Mouse (Mus musculus): ENCODE measurements around the gene Hkdc1.
"Not testable (repeated sequence)": the region's sequence is repeated elsewhere in the genome, so short reads cannot be mapped to it uniquely, and the experiment has no call there.

Gene Hkdc1

DNA sequence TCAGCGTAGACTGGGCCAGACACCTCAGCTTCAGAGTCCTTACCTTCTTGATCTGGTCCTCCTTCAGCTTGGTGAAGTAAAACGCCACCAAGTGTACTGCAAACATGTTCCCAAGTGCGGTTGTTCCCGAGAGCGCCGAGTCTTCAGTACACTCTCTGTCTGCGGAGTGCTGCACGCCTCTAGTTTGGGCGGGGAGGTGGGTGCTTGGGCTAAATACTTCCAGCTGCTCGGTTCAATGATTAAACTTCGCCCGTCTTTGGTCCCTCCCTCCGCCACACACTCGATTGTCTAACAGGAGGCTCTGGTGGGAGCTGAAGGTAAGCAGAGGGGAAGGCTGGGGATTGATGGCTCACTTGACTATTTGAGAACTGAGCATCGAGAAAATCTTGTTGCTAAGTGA is at the start of gene Hkdc1:
Gene Hkdc1 (minus strand): TSS at position 237 of the 400 bp plus-strand sequence.
- no peak for DNase-seq (ENCODE audit: low read depth in 1 of 2, low spot score in 2 of 2)

- DNase-seq (ENCODE audit: low read depth in 1 of 2, low spot score in 2 of 2), result no peak
Measured at GRCm38 (mm10) chr10:62471105-62471504, 48.8 kb upstream of the Hkdc1 start.

DNA sequence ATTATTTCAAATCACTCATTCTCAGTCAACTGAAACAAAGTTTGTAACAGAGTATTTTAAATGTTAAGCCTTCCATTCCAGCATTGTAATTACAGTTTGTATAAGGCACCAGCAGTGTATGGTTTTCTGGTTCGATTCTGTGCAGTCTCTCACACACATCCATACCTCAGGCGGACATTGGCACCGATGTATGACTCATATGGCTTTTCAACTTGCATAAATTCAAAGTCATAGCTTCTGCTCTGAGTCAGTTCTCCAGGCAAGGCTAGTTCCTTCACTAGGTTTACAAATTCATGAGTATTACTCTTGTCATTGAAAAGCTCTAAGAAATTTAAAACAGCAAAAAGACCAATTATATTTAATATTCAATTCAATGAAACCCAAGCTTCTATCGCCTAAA is 47.4 kb upstream of the Hkdc1 start:
- DNase-seq (ENCODE audit: low read depth in 1 of 2, low spot score in 2 of 2), result no peak

- DNase-seq (ENCODE audit: low read depth in 1 of 2, low spot score in 2 of 2), result no peak
Measured at GRCm38 (mm10) chr10:62461321-62461720, 39.0 kb upstream of the Hkdc1 start.

DNA sequence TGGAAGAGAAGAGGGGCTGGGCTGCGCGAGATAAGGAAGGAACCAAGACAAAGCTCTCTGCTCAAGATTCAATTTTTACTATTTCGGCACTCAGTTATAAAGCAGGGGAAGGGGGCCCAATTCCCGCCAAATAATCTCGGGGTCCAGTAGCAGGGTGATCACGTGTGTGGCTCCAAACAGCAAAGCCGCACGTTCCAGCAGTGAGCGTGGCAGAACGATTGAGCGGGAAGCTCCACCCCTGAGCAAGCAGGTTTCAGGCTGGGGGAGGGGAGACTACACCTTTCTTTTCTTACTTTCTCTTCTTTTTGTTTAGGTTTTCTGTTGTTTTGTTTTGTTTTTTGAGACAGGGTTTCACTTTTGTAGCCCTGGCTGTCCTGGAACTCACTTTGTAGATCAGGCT is 29.7 kb upstream of the Hkdc1 start:
- not testable (repeated sequence) for DNase-seq (ENCODE audit: low read depth in 1 of 2, low spot score in 2 of 2)

GRCm38 (mm10) chr10:62450280-62450640 is 28.0 kb upstream of the Hkdc1 start:
- DNase-seq (ENCODE audit: low read depth in 1 of 2, low spot score in 2 of 2), result no peak

GRCm38 (mm10) chr10:62449364-62450279 is 27.3 kb upstream of the Hkdc1 start, which contains the start of the genes 4930507D05Rik and Supv3l1:
4930507D05Rik (plus strand) TSS chr10:62449489.
Supv3l1 (minus strand) TSS chr10:62449738.
- peak; percentile 66 to 90 for DNase-seq (ENCODE audit: low read depth in 1 of 2, low spot score in 2 of 2)

DNA sequence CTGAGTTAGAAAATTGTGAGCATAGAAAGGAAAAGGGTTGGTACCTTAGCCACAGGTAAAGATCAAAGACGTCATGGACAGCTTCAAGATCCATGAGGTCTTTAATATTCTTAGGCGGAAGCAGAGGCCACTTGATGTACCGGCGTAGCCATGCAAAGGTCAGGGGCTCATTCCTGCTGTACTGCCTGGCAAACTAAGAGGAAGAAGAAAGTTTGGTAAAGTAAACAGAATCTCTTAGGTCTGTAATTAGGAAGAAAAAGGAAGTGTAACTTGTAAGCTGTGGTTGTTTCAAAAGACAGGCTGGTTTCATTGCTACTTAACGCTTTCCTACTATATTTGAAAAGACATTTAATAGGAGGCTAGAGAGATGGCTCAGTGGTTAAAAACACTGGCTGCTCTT is 8.1 kb upstream of the Hkdc1 start:
- no peak for DNase-seq (ENCODE audit: low read depth in 1 of 2, low spot score in 2 of 2)

- DNase-seq (ENCODE audit: low read depth in 1 of 2, low spot score in 2 of 2), result no peak
Measured at GRCm38 (mm10) chr10:62425081-62425871, 3.0 kb upstream of the Hkdc1 start.

DNA sequence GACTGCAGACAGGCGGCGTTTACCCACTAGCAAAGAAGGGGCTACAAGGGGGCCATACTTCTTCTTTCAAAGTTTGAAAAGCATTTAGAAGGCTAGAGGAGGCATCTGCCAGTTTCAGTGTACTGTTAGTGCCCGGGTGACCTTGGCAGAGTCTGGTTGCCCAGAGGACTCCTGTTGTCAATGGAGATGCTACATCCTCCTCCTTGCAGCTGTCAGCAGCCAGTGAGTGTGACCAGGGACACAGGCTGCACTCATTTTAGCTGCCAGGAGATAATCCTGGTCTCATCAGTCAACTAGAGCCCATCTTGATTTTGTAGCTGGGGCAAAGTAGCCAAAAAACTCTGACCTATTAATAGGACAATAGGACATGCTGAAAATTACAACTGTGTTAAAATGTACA is 1.2 kb downstream of the Hkdc1 start:
- no peak for DNase-seq (ENCODE audit: low read depth in 1 of 2, low spot score in 2 of 2)

DNA sequence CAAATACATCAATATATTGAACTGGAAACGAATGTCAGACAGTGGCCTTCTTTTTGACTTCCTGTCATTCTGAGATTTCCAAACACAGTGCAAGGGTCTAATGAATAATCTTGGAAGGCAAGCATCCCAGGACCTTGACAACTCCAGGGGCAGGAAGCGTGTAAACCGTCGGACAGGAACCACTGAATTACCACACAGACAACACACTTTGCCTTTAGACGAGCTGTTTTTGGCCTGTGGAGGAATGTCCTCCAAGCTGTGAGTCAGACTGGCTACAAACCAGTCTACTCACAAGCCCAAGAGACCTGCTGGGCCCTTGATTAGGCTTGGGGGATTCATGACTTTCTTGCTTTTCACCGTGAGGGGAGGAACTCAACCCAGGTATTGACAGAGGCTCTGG is 1.9 kb downstream of the Hkdc1 start:
- DNase-seq (ENCODE audit: low read depth in 1 of 2, low spot score in 2 of 2), result no peak

- no peak for DNase-seq (ENCODE audit: low read depth in 1 of 2, low spot score in 2 of 2)
Measured at GRCm38 (mm10) chr10:62419422-62419821, 2.9 kb downstream of the Hkdc1 start.

DNA sequence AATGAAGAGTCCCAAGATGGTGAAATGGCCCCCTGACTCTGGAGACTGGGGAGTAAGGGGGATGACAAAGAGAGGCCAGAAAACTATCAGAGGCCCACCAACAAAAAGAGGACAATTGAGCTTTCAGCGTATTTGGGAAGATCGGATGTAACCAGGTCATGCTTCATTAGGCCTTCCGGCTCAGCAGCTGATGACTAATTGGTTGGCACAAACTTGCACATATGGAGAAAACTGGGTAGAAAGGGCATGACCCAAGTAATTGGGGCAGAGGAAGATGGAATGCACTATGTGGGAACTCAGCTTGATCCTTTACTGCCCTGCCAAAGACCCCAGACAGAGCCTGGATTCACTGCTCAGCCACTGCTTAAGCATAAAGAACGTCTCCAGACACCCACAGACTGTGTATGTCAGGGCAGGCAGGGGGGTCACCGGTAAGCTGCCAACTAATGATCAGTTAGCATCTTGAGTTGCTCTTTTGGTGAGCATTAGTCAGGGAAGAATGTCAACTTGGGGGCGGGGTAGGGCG is 3.4 kb downstream of the Hkdc1 start:
- no peak for DNase-seq (ENCODE audit: low read depth in 1 of 2, low spot score in 2 of 2)

DNA sequence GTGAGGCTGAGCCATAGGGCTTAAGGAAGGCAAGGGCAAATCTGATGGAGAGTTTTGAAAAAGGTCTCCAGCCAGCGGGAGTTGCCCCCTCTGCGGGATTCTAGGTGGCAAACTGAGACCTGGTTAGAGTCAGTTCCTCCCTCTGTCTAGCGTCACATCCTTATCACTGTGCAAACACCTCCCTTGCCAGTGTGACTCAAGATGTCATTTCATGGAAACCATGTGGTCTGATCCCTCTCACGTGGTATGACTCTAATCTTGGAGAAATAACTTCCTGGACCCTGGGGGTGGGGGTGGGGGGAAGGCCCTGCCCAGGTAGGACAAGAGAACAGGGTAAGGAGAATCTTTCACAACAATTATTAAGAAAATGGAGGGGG is 8.7 kb downstream of the Hkdc1 start:
- DNase-seq (ENCODE audit: low read depth in 1 of 2, low spot score in 2 of 2), result no peak

GRCm38 (mm10) chr10:62412906-62413605 is 9.2 kb downstream of the Hkdc1 start:
- DNase-seq (ENCODE audit: low read depth in 1 of 2, low spot score in 2 of 2), result no peak

- no peak for DNase-seq (ENCODE audit: low read depth in 1 of 2, low spot score in 2 of 2)
Measured at GRCm38 (mm10) chr10:62411431-62412410, 10.6 kb downstream of the Hkdc1 start.

DNA sequence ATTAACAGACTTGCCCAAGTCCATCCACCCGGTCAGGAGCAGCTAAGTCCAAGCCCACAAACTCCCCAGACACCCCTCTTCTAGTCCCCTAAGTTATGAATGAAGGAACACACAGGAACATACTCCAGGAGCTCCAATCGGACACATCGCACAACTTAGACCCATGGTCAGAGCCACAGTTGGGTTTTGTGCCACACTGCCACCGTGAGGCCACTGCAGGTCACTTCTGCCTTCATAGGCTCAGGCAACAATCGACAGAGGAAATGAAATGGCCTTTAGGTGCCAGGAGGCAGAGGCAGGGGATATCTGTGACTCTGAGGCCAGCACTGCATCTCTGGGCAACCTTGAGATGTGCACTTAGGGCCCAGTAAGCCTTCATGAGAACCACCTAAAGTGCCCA is 11.3 kb downstream of the Hkdc1 start:
- peak in 1 of 2 experiments; percentile 30 for DNase-seq (ENCODE audit: low read depth in 1 of 2, low spot score in 2 of 2)

- no peak for DNase-seq (ENCODE audit: low read depth in 1 of 2, low spot score in 2 of 2)
Measured at GRCm38 (mm10) chr10:62404901-62405300, 17.4 kb downstream of the Hkdc1 start.

- no peak for DNase-seq (ENCODE audit: low read depth in 1 of 2, low spot score in 2 of 2)
Measured at GRCm38 (mm10) chr10:62401641-62402111, 20.6 kb downstream of the Hkdc1 start.

GRCm38 (mm10) chr10:62383011-62383410 is 39.3 kb downstream of the Hkdc1 start:
- DNase-seq (ENCODE audit: low read depth in 1 of 2, low spot score in 2 of 2), result no peak
